14 mouse cellular contexts compared by ENCODE assay signal in genomic region chr6:117071311-117071710, GRCm38 (mm10).
DNase-seq lines count a peak whose midpoint lies in the region.
"Had no signal": no experiment of that assay in that cellular context is flagged by ENCODE, and none has a peak within 500 bp of the region (broad histone marks: within the 10 kb centered on the region; RNA-seq: fewer than 3 reads in every experiment).

No protein-coding gene starts in this region.

- H3K4me1 ChIP-seq in midbrain, embryonic 10.5 days: no peaks in the 10 kb centered on the region
- peaks cover 27% of the 10 kb centered on the region for H3K4me1 ChIP-seq in limb, embryonic 10.5 days
- H3K4me1 ChIP-seq: neural tube, embryonic 12.5 days; stomach, embryonic 15.5 days had no signal

- no peak overlapping the region for H3K27ac ChIP-seq in midbrain, embryonic 10.5 days (replicated peaks)
- H3K27ac ChIP-seq in limb, embryonic 10.5 days: no peak overlapping the region
- H3K27ac ChIP-seq: heart, adult 2 months; neural tube, embryonic 12.5 days; stomach, embryonic 15.5 days had no signal

- DNase-seq in kidney, postnatal 14 days: peak; percentile 30
- DNase-seq in kidney, adult 11 months: no peak
- DNase-seq in frontal cortex, postnatal 14 days (ENCODE audit: low spot score in 2 of 2): peak; percentile 35 to 53
- DNase-seq in layer of hippocampus, postnatal 25 days (ENCODE audit: extremely low spot score in 1 of 2, low spot score in 1 of 2): peak; percentile 32 to 57
- DNase-seq in right cerebral cortex, postnatal 25 days: peak; percentile 60
- no peak for DNase-seq in midbrain, embryonic 10.5 days (ENCODE audit: low spot score)
- DNase-seq in neural tube, embryonic 10.5 days (ENCODE audit: extremely low spot score, low spot score): no peak
- DNase-seq in limb, embryonic 10.5 days (ENCODE audit: low spot score): no peak
- DNase-seq: embryo, embryonic 11 days; kidney, adult 8-10 months; lung, embryonic 14.5 days had no signal

- no peaks in the 10 kb centered on the region for H3K9me3 ChIP-seq in midbrain, embryonic 10.5 days (replicated peaks)
- no peaks in the 10 kb centered on the region for H3K9me3 ChIP-seq in limb, embryonic 10.5 days (replicated peaks)
- H3K9me3 ChIP-seq: neural tube, embryonic 12.5 days; stomach, embryonic 15.5 days had no signal

- 85% methylated on average over 6 of the region's 6 CpGs for WGBS in midbrain, embryonic 10.5 days
- 77% methylated on average over 6 of the region's 6 CpGs for WGBS in limb, embryonic 10.5 days

- no peak overlapping the region for H3K4me3 ChIP-seq in midbrain, embryonic 10.5 days
- H3K4me3 ChIP-seq in limb, embryonic 10.5 days: no peak overlapping the region
- H3K4me3 ChIP-seq: heart, adult 2 months; neural tube, embryonic 12.5 days; stomach, embryonic 15.5 days had no signal

- H3K27me3 ChIP-seq in midbrain, embryonic 10.5 days (ENCODE audit: low read depth, poor library complexity, severe bottlenecking): no peaks in the 10 kb centered on the region
- no peaks in the 10 kb centered on the region for H3K27me3 ChIP-seq in limb, embryonic 10.5 days (ENCODE audit: low read depth, poor library complexity, severe bottlenecking)
- H3K27me3 ChIP-seq: neural tube, embryonic 12.5 days; stomach, embryonic 15.5 days had no signal

- H3K36me3 ChIP-seq in midbrain, embryonic 10.5 days: no peaks in the 10 kb centered on the region
- H3K36me3 ChIP-seq in limb, embryonic 10.5 days: no peaks in the 10 kb centered on the region
- H3K36me3 ChIP-seq: neural tube, embryonic 12.5 days; stomach, embryonic 15.5 days had no signal

Comparison
In these comparisons a context has a peak if more than half of its experiments do, and no peak if none do; other contexts are left out.
1. DNase-seq: peak in kidney, postnatal 14 days (single experiment), frontal cortex, postnatal 14 days (2 of 2), layer of hippocampus, postnatal 25 days (2 of 2) and right cerebral cortex, postnatal 25 days (single experiment); none in kidney, adult 11 months (single experiment), midbrain, embryonic 10.5 days (single experiment), neural tube, embryonic 10.5 days (single experiment) and limb, embryonic 10.5 days (single experiment).